Mouse (Mus musculus): ENCODE measurements at regions not wholly inside any gene's neighbourhood (a gene's known extent, or its start where the extent isn't known, plus 50 kb on each side); places are given as distances from the start of the nearest gene placed in this dataset.

- DNase-seq (ENCODE audit: extremely low spot score, low read depth, low spot score), result no peak
Observed at GRCm38 (mm10) chr4:82161818-82162217, 543.7 kb downstream of the Nfib start.

- no peak for DNase-seq (ENCODE audit: extremely low spot score, low read depth, low spot score)
Observed at GRCm38 (mm10) chr4:82161232-82161631, 544.3 kb downstream of the Nfib start.

DNA sequence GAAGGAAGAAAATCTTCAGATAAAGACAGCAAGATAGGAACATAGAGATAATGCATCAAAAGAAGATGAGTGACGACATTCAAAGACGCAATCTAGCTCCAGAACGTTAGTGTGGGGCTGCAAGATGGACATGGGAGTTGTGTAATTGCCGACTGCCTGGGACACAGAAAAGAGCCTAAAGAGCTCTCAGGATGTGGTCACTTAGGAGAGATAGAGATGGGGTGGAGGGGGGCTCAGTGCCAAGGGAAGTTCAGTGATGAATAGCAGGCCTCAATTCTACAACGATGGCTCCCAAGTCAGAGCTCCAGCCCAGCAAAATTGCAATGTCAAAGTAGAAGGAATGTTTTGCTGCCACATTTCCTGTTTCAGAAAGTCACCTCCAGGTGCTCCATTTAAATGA is 545.3 kb downstream of the Nfib start:
- no peak for DNase-seq (ENCODE audit: extremely low spot score, low read depth, low spot score)

DNA sequence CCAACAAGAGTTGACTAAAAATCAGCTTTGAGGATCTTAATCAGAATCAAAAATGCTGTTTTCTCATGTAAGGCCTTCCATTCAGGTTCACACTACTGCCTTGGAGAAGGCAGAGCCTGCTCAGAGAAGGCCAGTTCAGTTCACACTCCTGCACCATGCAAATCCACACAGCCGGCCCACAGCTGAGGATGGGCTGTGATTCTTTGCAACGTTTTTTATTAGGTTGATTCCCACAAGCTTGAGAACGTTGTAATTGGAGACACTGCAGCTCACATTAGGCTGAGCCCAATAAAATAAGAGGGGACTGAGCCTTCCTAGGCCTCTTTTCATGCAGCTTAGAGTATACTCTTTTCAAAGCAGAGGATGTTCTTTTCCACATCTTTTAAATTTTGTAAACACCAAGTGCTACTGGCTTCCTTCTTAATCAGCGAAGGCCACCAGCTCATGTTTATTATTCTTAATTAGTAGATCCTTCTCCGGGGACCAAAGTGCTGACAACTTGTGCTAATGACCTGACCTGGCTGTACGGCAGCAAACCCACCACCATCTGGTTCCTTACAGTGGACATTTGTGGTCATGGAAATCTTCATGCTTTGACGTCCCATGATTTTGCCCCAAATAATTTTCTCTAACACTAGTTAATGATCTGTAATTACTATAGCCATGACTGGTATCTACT is 549.8 kb downstream of the Nfib start:
- DNase-seq (ENCODE audit: extremely low spot score, low read depth, low spot score), result no peak

DNA sequence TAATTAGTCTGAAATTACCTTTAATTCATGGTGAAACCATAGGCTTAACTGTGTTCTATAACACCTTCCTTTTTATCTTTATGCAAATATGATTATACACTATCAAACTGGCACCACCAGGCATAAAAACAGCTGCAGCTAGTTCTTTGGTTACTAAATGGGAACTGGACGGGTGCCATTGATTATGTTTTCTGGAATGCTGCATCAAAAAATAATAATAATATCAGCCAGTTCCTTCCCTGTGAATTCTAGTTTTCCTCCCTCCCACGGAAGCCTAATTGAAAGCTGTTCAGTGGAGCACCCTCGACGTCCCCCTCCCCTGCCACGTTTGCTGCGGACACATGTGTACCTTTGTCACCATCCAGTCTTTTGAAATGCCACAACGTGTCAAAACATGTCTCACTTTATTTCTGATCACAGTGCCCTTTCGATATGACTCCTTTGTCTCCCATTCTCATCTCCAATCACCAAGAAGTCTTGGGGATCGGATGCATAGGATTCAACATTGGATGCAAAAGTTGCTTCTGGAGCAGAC is 551.5 kb downstream of the Nfib start:
- DNase-seq (ENCODE audit: extremely low spot score, low read depth, low spot score), result no peak

- DNase-seq (ENCODE audit: extremely low spot score, low read depth, low spot score), result peak; percentile 76
Observed at GRCm38 (mm10) chr4:82153604-82154003, 551.9 kb downstream of the Nfib start.

DNA sequence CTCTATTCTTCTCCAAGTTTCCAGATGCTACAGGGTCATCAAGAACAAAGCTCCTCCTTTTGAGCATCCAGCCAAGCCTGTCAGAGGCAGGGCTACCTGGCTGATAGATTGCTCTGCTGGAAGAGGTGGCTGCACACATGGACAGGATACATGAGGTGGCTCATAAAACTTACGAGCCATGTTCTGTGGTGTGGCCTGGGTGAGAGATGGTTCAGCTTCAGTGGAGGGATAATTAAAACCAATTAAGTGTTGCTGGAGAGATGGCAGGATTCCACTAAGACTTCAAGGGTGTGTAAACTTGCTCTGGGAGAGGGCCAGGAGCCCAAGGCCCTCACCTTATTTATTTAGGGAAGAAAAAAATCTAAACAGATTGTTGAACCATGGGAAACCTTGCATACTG is 555.6 kb downstream of the Nfib start:
- no peak for DNase-seq (ENCODE audit: extremely low spot score, low read depth, low spot score)

DNA sequence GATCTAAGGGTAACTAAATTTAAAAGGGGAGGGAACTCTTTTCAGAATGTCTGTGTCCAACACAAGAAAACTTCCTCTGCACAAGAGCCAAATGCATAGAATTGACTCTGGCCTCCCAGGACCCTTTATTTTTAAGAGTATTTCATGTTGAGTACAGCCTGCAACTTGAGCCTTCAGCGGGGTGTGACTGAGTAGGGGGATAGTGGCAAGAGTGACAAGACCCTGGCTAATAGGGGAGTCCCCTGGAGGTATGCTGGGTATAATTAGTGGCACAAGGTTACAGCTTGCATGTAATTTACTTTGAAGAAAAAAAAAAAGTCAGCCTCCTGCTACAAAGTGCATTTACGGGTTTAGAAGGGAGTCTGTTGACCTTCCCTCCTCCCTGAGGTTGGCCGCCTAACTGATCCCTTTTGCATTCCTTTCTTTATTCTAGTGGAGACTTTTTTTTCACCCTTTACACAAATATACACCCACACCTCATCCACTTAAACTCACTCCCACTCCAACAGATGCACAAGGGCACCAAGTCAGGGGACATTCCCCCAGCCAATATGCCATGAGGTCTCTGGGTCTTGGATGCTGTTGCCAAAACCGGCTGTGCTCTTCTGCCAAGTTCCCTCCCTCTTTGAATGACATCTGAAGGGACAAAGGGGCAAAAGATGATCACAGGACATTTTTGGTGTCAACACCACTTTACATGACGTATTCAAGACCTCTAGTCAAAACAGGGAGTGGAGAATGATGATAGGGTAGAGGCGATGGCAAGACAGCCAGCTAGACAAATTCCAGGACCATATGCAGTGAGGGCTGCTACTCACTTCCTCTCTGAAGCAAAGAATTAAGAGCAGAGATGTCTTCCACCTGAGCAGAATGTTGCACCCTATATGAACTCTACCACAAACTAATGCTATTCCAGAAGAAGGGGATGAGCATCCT is 557.2 kb downstream of the Nfib start:
- DNase-seq (ENCODE audit: extremely low spot score, low read depth, low spot score), result no peak

DNA sequence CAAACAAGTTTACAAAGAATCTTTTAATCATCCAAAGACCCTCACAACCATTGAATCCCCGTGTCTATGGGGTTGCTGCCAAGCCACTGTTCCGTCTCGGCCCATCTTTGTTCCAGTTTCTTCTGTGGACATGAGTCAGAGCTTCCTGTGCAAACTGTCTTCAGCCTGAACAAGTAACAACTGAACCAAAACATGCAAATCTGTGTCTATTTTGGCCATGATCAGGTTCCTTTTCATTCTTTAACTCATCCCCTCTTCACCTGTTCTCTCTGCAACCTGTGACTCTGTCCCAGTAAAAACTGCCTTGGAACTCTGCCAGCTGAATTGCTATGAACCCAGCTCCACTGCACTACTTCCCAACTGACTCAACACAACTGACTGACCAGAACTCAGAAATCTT is 563.2 kb downstream of the Nfib start:
- no peak for DNase-seq (ENCODE audit: extremely low spot score, low read depth, low spot score)

GRCm38 (mm10) chr4:82139806-82140205 is 565.7 kb downstream of the Nfib start:
- no peak for DNase-seq (ENCODE audit: extremely low spot score, low read depth, low spot score)

- no peak for DNase-seq (ENCODE audit: extremely low spot score, low read depth, low spot score)
Observed at GRCm38 (mm10) chr4:82139016-82139415, 566.5 kb downstream of the Nfib start.

DNA sequence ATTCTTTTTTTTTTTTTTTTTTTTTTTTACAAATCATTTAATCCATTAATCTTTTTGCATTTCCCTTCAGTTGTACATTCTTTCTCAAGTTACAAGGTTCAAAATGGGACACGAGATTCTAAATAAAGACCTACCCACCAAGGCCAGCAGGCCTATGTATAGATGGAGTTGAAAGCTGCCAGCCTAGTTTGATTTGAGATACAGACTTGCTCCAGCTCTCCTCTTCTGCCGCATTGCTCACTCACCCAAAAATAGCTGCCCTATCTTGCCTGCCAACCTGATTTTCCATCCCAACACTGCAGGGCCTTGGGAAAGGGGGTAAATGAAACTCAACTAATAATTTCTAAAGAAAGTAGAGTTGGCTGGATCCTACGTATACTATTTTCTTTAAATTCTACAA is 572.7 kb downstream of the Nfib start:
- no peak for DNase-seq (ENCODE audit: extremely low spot score, low read depth, low spot score)

- no peak for DNase-seq (ENCODE audit: extremely low spot score, low read depth, low spot score)
Observed at GRCm38 (mm10) chr4:82132326-82132725, 573.2 kb downstream of the Nfib start.

DNA sequence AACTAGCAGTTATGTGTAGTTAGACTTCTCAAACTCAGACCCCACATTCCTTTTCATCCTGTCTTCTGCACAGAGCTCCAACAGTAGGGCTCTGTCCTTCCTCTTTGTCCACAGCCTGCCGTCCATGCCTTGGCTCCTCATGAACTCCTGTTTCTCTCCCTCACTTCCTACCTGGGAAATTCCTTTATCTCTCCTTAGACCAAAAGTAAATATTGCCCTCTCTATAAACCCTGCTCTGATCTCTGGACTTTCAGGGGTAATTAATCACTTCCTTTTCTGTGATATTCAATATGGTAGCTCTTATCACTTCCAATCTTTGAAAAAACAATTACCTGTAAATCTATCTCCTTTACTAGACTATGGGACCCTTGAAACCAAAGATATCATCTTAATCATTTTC is 576.1 kb downstream of the Nfib start:
- DNase-seq (ENCODE audit: extremely low spot score, low read depth, low spot score), result no peak

GRCm38 (mm10) chr4:82123733-82124132 is 581.8 kb downstream of the Nfib start:
- no peak for DNase-seq (ENCODE audit: extremely low spot score, low read depth, low spot score)

DNA sequence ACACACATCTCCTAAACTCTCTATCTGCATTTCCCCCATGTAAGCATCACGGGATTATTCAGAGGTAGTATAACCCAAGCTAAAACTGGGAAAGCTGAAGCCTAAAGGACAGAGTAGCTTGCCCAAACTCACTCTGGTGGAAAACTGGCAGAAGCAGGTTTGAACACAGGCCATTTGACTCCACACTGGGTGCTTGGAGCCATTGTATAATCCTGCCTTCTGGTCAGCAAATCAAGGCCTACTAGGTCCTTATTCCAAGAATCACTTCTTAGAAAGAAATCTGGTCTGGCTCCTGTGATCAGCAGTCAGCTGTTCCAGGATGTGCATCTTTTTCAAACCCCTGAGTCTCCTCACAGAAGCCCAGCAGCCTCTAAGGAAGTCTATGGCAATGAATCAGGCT is 582.4 kb downstream of the Nfib start:
- DNase-seq (ENCODE audit: extremely low spot score, low read depth, low spot score), result no peak

DNA sequence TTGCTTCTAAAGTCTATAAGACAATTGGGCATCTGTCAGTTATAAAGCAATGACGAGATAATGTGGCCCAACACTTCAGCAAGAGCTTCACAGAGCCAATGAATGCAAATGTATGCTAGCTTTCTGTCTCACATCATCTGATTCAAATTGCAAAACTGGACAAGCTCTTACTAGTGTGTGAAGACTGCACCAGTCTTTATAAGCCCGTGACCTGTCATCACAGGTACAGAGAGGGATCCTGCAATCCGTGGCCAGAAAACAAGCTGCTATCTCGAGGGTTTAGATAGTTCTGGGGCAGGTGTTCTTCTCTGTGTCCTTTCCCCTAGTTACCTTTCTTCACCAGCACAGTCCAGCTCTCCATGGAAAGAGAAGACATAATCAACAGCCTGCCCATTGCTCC is 584.8 kb downstream of the Nfib start:
- DNase-seq (ENCODE audit: extremely low spot score, low read depth, low spot score), result no peak

- DNase-seq (ENCODE audit: extremely low spot score, low read depth, low spot score), result peak; percentile 8
Observed at GRCm38 (mm10) chr4:82120326-82120725, 585.2 kb downstream of the Nfib start.

GRCm38 (mm10) chr4:82101837-82102236 is 603.7 kb downstream of the Nfib start:
- DNase-seq (ENCODE audit: extremely low spot score, low read depth, low spot score), result no peak

GRCm38 (mm10) chr4:82099970-82100368 is 605.6 kb downstream of the Nfib start:
- no peak for DNase-seq (ENCODE audit: extremely low spot score, low read depth, low spot score)

- no peak for DNase-seq (ENCODE audit: extremely low spot score, low read depth, low spot score)
Observed at GRCm38 (mm10) chr4:82098986-82099969, 606.3 kb downstream of the Nfib start.
